Mouse (Mus musculus): ENCODE results near the gene Ttc39a.
"Not testable (repeated sequence)": the region's sequence is repeated elsewhere in the genome, so short reads cannot be mapped to it uniquely, and the experiment has no call there.

Ttc39a gene

DNA sequence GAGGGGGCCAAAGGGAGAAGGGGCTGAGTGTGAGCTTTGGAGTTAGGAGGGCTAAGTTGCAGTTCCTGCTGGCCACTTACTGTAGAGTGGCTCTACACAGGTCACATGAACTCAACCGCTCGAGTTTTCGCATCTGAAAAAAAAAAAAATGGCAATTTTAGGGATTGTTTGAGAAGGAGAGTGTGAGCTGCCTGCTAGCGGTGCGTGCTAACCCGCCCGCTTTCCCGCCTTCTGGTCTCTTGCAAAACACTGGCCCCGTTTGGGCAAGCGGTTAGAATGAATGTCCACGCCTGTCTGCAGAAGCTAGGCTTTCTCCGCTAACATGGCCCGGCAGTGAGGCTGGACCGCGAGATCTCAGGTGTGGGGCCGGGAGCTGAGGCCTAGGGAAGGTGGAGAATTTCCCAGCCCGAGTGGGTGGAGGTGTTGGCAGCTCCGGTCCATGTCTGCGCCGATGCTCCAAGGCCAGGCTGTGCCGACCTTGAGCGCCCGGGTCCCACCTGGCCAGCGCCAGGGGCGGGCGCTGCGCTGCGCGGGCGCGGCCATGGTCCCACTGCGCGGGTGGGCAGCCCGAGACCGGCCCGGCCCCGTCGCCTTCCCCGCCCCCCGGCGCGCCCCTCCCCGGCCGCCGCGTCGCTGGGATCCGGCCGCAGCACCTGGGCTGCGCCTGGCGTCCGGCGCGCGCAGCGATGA, at the start of gene Ttc39a:
Gene Ttc39a (plus strand): TSS at position 138 of the 690 bp plus-strand sequence.
- peak; percentile 38 for DNase-seq

GRCm38 (mm10) chr4:109378107-109378506, 28.3 kb upstream of the Ttc39a start:
- no peak for DNase-seq

DNA sequence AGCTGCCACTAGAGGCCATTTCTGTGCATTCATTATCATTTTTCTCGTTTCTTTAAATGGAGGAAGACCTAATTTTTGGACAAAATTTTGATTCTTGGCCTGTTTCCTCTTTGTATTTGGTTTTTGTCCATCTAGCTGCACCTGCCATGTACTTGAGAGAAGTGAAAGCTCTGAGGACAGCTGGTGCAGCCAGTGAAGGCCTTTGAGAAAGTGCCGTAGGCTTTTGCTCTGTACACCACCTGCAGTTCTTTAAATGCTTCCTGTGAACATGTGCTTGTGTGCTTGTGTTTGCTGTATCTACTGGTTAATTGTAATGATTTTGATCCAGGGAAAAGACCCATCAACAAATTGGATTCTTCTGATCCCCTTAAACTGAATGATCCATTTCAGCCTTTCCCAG, 24.0 kb upstream of the Ttc39a start:
- no peak for DNase-seq

DNA sequence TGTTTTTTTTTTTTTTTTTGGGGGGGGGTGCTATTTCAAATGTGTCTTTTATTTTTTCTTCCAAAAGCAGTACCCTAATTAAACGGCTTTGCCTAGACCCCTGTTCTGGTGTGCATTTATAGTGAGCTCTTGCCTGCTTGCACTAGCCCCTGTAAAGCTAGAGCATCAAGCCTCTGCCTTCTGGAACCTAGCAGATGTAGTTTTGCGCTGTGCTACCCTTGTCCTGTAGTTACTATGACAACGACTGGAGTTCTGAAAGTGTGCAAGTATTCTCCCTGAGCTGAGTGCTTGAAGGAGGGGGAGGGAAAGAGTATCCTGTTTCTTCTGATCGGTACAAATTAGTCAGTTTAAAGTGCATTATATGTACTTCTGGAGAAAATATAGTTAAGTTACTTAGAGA, 20.8 kb upstream of the Ttc39a start:
- DNase-seq = no peak

DNA sequence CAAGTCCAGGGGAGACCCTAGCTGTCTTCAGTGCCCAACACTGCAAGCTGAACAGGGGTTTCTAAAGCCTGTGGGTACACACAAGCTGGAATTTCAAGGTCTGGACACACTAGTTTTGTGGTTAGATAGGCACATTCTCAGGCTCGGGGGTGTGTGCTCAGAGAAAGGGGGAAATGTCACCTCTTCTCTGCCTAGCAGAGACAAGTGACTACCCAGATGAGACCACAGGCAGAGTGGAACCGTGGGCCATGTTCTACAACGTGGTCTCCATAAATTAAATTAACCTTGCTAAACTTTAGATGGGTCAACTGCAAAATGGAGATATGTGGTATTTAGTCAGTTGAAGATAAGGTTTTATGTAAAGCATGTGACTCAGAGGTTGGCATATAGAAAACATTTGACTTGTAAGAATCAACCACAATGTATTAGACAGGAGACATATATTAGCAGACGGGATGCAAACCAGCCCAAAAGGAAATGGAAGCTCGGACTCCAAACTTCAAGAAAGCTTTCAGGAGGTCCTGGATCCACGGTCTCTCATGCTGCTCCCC, 13.1 kb upstream of the Ttc39a start:
- DNase-seq = no peak

DNA sequence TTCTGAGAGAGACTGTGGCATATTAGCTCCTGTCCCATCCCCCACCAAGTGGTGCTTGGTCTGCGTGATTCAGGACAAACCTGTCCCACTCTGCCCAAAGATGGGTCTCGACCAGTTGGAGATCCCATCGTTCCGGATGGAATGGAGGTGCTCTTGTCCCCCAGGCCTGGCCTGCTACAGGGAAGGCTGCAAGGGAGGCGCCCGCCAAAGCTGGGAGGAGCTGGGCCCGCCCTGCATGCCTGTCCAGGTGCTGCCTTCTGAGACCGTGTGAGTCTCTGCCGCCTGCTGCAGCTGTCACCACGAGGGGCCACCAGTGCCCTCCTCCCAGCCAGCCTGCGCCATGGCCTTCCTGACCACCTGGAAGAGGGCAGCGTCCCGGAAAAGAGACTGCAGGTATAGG, 12.5 kb upstream of the Ttc39a start:
- no peak for DNase-seq

DNA sequence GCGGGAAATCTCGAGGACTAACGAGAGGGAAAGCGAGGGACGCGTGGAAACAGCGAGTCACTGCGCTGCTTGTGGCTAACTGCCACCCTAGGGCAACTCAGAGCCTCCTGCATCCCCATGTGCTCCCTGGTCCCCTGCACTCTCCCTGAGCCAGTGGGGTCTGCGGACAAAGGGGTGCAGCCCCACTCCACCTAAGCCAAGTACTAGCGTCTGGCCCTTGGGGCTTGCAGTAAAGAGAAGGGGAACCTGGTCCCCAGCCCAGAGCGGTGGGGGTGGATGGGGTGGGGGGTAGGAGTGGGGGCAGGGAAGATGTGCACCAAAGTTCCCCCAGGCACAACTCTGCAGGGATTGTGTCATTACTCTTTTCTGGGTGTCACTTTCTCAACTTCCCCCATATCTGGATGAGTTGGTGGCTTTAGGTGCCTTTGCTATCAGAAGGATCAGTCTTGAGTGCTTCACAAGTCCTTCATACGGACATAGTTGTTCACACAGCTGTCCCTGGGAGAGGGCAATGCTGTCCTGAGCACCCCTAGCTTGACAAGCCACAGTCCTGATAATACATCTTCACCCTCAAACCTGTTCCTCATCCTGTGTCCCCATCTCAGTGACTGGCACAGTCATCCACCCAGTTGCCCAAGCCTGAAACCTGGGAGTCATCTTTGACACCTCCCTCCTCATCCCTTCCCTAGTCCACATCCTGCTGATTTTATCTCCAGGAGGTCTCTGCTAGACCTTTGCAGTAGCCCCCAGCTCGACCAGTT, 11.9 kb upstream of the Ttc39a start:
- no peak for DNase-seq

GRCm38 (mm10) chr4:109400366-109400980, 6.0 kb upstream of the Ttc39a start:
- no peak for DNase-seq

DNA sequence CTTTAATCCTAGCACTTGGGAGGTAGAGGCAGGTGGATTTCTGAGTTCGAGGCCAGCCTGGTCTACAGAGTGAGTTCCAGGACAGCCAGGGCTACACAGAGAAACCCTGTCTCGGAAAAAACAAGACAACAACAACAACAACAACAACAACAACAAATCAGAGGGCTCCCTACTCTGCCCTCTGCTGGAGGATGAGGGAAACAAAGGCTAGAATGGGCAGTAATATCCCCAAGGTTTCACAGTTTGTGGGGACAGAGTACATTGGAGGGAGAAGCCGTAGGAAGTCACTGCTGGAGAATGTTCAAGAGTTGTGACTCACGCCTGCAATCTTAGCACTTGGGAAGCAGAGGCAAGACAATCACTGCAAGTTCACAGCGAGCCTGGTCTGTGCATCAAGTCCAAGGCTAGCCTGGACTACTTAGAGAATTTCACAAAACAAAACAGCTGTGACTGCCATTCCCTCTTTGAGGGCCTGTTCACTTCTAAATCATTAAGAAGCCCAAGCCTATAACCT, 5.2 kb upstream of the Ttc39a start:
- DNase-seq = no peak

GRCm38 (mm10) chr4:109404908-109405307, 1.5 kb upstream of the Ttc39a start:
- DNase-seq = not testable (repeated sequence)

DNA sequence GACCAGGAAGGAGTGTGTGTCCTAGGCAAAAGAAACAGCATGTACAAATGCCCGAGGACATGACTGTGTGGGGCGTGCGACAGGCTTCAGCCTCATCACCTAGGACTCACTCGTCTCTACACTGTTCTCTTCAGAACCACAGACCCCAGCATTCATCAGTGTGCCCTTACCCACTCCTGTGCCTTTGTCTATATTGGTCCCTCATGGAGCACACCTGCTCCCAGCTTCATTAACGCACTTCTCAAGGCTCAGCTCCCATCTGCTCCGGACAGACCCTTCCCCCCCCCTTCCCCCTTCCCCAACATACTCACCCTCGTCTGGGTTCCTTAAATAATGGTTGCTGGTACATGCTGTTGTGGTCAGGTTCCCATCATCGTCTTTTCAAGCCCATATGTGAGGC, 1.0 kb upstream of the Ttc39a start:
- DNase-seq = no peak

DNA sequence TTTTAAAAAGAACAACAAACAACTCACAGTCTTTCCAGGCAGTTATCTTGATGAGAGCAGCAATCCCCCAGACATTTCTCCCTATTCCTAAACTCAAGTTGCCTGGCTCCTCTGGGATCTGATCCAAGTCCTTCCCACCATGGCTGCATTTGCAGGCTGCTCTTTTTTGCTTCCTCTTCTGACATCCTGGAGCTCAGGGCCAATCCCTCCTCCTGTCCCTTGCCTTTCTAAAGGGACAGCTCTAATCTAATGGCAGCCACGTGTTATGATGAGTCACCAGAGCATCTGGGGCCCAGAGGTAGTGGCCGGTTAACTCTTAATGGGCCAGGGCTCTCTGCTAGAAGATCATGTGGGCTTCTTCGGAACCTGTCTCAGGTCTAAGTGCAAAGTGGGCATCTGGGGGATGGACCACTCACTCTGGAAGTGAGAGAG, 353 bp upstream of the Ttc39a start:
- peak; percentile 40 for DNase-seq

DNA sequence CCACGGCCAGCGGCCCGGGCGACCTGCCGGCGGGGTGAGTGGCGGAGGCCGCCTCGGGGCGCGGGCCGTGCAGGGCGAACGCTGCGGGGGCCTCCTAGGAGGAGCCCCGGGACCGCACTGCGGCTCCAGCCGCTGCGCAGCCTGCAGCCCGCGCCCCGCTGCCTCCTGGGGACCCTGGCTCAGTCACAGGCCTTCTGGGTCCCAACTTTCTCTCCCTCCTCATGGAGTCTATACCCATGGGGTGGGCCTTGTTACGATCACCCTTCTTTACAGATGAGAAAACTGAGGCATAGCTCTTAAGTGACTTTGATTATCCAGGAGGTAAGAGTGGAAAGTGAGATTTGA, 725 bp downstream of the Ttc39a start:
- peak; percentile 20 for DNase-seq

DNA sequence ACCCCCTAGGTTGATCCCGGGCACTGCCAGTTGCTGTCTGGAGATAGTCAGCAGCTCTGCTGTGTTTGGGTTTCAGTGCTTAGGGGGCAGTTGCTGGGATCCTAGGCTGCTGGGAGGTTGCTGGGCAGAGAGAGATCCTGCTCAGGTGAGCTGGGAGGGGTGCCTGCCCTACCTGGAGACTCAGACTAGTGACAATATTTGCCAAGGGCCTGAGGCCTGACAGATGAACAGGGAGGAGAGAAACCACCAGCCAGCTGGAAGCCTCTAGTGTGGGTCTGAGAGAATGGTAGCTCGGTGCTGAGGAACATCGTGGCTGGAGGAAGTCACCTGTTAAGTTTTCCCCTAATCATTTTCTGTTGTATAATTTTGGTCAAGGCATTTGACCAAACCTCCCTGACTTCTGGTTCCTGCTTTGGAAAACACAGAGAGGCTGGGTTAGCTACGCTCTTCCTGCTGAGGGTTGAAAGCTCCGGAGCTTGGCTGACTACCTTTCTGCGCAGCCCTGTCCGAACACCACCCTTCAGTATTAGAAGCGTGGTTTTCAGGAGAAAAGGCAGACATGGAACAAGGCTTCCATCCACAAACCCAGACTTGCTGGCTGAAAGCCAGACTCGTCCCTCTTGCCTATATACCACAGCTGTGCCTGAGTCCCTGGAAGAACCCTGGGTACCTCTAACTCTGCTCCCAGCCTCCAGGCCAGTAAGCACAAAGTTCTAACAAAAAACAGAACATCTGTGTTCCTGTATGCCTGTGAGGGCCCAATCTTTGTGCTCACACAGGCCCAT, 1.5 kb downstream of the Ttc39a start:
- no peak for DNase-seq

- DNase-seq = no peak
Measured at GRCm38 (mm10) chr4:109410681-109411376, 4.4 kb downstream of the Ttc39a start.

- DNase-seq = no peak
Measured at GRCm38 (mm10) chr4:109411377-109411967, 5.0 kb downstream of the Ttc39a start.

GRCm38 (mm10) chr4:109412233-109412632, 5.8 kb downstream of the Ttc39a start:
- no peak for DNase-seq

DNA sequence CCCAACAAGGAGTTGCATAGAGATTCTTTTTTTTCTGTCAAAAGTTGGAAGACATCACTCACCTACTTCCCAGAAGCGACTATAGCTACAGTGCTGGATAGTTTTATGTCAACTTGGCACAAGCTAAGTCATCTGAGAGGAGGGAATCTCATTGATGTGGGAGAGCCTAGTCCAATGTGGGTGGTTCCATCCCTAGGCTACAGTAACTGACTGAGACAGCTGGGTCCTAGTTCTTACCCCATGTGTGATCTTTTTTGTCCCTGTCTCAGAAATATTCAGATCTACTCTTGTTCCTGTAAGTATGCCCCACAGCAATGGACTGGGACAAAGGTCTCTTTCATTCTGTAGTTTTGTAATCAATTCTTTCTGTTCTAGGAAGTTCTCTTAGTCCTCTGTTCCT, 11.6 kb downstream of the Ttc39a start:
- no peak for DNase-seq

DNA sequence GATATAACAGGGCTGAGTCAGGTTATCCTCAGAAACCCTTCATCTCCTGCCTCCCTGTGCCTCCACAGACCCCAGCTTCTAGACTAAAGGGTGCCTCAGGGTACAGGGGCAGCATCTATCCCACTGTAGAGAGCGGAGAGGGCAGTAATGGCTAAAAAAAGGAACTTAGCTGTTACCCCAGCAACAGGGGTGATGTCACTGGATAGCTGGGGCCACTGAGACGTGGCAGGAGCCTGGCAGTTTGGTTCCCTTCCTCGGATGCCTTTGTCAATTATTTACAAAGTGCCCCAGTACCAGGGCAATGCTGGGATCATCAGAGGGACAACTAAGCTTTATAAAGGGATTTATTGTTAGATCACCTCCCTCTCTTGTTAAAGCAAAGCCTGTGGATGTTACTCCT, 12.6 kb downstream of the Ttc39a start:
- no peak for DNase-seq

GRCm38 (mm10) chr4:109419563-109419962, 13.1 kb downstream of the Ttc39a start:
- DNase-seq = no peak

- no peak for DNase-seq
Measured at GRCm38 (mm10) chr4:109420138-109420795, 13.8 kb downstream of the Ttc39a start.
